Mouse (Mus musculus): Measurements from ENCODE around the gene Tomm7.
A peak's percentile ranks its signal among the peaks of the same experiment; 100 is the strongest.
"Not testable (repeated sequence)": the region's sequence is repeated elsewhere in the genome, so short reads cannot be mapped to it uniquely, and the experiment has no call there.

Gene Tomm7

GRCm38 (mm10) chr5:23851160-23851555 lies 7.2 kb upstream of the Tomm7 start:
- peak; percentile 40 for DNase-seq (ENCODE audit: low read depth)

GRCm38 (mm10) chr5:23850345-23851159 lies 6.6 kb upstream of the Tomm7 start:
- DNase-seq (ENCODE audit: low read depth): peak; percentile 92

DNA sequence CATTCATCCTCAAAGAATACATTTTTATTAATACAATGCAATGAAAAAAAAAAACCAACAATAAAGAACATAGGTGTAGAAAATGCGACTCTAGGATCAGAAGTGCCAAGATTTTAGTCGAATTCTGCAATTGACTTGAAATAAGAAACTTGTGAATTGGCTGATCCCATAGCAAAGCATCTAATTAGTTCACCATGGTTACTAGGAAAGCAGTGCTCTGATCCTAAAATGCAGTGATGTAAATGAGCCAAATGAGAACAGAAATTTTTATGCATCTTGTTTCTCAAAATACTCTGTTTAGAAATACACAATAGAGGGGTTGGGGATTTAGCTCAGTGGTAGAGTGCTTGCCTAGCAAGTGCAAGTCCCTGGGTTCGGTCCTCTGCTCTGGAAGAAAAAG lies 1.2 kb upstream of the Tomm7 start:
- DNase-seq (ENCODE audit: low read depth): no peak

DNA sequence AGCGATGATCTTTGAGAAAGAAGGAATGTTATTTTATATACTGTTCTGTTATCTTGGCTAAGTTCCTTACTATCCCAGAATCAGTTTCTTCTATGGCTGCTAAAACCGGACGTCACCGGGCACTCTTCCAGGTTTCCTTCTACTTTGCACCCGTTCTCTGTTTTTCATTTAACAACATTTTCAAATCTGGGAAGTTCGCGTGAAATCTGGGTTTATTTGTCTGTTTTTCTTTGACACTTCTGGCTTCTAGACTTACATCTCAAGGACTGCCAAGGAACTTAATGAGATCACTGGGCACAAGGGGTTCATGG lies 525 bp upstream of the Tomm7 start:
- no peak for DNase-seq (ENCODE audit: low read depth)

GRCm38 (mm10) chr5:23838158-23838557 lies 5.8 kb downstream of the Tomm7 start:
- no peak for DNase-seq (ENCODE audit: low read depth)

GRCm38 (mm10) chr5:23835691-23836090 lies 8.3 kb downstream of the Tomm7 start:
- not testable (repeated sequence) for DNase-seq (ENCODE audit: low read depth)

DNA sequence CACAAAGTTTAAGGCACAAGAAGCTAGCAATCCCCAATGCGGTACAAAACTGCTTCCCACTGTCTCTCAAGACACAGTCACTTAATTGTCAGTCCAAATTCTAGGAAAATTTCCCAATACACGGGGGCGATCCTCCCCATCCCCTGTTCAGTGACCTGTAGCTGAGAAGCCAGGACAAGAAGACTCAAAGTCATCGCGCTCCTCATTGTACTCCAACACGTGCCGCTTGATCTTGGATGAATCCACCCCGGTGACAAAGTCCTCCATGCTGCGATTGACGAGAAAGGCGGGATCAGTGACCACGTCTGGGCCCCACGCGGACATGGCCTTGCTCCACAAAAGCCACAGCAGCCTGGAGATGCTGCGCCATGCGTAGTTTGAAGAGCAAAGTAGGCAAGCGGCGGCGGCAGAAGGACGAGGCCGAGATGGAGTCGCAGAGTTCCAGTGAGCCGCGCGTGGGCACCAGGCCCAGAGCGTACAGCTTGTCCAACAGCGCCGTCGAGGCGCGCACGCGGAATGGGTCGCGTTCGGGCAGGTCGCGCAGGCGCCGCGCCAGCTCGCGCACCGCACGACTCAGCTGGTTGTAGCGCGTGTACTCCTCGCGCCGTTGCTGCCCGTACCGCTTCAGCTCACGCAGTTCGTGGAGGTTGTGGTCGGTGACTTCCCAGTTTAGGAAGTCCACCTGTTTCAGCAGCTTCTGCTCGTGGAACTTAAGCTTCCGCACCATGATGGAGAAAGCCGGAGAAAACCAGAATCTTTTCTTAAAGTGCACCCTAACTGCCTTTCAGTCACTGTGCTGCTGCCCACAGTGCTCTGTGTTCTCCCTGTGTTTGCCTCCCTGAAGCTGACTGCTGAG lies 12.8 kb downstream of the Tomm7 start:
- DNase-seq (ENCODE audit: low read depth): no peak

GRCm38 (mm10) chr5:23826321-23827004 lies 17.5 kb downstream of the Tomm7 start:
- DNase-seq (ENCODE audit: low read depth): peak; percentile 80

- no peak for DNase-seq (ENCODE audit: low read depth)
These were observed 19.7 kb downstream of the Tomm7 start for GRCm38 (mm10) chr5:23824171-23824733.

DNA sequence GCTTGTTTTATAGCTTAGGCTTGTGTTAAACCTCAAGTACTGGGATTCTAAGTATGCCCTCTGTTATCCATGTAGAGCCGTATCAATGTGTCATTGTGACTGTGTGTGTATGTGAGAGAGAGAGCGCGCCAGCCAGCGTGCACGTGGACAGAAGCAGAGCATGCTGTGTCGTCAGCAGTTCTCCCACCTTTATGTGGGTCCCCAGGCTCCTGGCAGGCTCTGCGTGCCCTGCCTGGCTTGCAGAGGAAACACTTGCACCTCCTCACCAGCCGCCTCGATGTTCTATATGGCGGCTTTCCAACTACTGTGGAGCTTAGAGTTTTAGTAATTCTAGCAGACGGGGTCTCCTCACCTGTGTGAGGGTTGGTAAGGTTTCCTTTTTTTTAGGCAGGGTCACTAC lies 21.7 kb downstream of the Tomm7 start:
- DNase-seq (ENCODE audit: low read depth): no peak

DNA sequence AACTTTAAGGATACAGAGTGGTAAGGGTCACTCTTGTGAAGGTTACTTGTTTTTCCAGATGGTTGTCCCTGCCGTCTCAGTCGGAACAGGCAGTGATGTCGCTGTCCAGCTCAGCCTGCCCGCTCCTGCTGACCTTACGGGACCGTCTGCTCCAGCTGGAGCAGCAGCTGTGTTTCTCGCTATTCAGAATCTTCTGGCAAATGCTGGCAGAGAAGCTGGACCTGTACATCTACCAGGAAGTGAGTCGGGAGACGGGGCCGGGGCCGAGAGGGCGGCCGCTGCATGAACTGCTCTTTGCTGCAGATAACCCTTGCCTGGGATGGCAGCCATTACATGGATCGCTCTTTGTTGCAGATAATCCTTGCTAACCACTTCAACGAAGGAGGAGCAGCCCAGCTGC lies 27.3 kb downstream of the Tomm7 start:
- no peak for DNase-seq (ENCODE audit: low read depth)

GRCm38 (mm10) chr5:23814841-23815240 lies 29.1 kb downstream of the Tomm7 start:
- no peak for DNase-seq (ENCODE audit: low read depth)

GRCm38 (mm10) chr5:23792726-23793125 lies 51.2 kb downstream of the Tomm7 start:
- no peak for DNase-seq (ENCODE audit: low read depth)

- no peak for DNase-seq (ENCODE audit: low read depth)
These were observed 54.8 kb downstream of the Tomm7 start for GRCm38 (mm10) chr5:23789078-23789612.
